Mouse (Mus musculus) neural tube, embryonic 12.5 days (tissue): ENCODE data around the gene Mthfd1. TPM values are rescaled to one million over a fixed set of nuclear protein-coding genes. Genes with fewer than 3 reads are reported as not detected.
A peak's percentile ranks its signal among the peaks of the same experiment; 100 is the strongest.

Experiments
- ATAC-seq: fragments of 200-750 bp; cut with Nextera tagmentation; 2 replicates; pipeline ENCODE4 v1.8.0; 2017; ENCODE audit warnings: low read depth, mild to moderate bottlenecking, moderate TSS enrichment, moderate library complexity; ENCODE audit not compliant: low FRiP score
- H3K27ac ChIP-seq: fragments of 300-500 bp; sonication (generic); 2 replicates; pipeline ENCODE4 v1.5.1; 2016
- H3K27me3 ChIP-seq: fragments of 300-500 bp; sonication (generic); replicated peaks from 2 replicates; pipeline ENCODE4 v1.6.1; 2016; ENCODE audit warnings: mild to moderate bottlenecking
- H3K36me3 ChIP-seq: fragments of 300-500 bp; sonication (generic); 2 replicates; pipeline ENCODE4 v1.6.1; 2016; ENCODE audit warnings: mild to moderate bottlenecking
- H3K4me1 ChIP-seq: fragments of 300-500 bp; sonication (generic); 2 replicates; pipeline ENCODE4 v1.6.1; 2016
- H3K4me2 ChIP-seq: fragments of 300-500 bp; sonication (generic); replicated peaks from 2 replicates; pipeline ENCODE4 v1.6.1; 2016; ENCODE audit warnings: mild to moderate bottlenecking
- H3K4me3 ChIP-seq: fragments of 300-500 bp; sonication (generic); 2 replicates; pipeline ENCODE4 v1.5.1; 2016
- H3K9ac ChIP-seq: fragments of 300-500 bp; sonication (generic); 2 replicates; pipeline ENCODE4 v1.6.1; 2016; ENCODE audit warnings: mild to moderate bottlenecking
- H3K9me3 ChIP-seq: fragments of 300-500 bp; sonication (generic); 2 replicates; pipeline ENCODE4 v1.6.1; 2016; ENCODE audit warnings: mild to moderate bottlenecking
- WGBS: fragments of 180-500 bp; shearing (Covaris S2); methylation state at CpG from one replicate; pipeline ENCODE4 v1.1.7; 2016; 5-methylcytosine and 5-hydroxymethylcytosine counted together
- polyA plus RNA-seq: library from polyadenylated mRNA; unstranded; fragments of >200 nt; fragmentation: Nextera tagmentation; extraction: Ambion mirVana; gene quantifications from 2 replicates; pipeline ENCODE4 v1.2.1, GENCODE M21; 2016

Gene Mthfd1
- polyA plus RNA-seq, 1 experiment from 2014 or later, result 40.2 TPM

DNA sequence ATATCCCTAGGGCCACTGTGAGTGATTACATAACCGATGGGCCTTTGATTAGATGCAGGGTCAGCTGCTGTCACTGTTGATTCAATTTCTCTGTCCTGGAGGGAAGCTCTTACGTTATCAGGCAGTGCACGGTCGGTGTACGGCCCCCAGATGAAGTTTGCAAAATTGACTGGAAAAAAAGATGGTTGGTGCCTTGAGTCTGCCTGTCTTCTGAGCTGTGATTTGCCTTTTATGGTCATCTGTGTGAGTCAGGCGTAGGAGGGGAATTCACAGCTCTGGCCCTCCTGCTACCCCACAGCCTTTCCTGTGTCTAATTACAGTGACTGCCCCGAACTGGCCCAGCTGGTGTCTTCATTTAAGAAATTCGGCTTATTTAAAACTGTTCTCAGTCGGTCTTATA, 52.9 kb downstream of the Mthfd1 start:
- Histone ChIP-seq H3K9ac (no peak overlapping the region), H3K4me1 (0 out of 2 replicates have a peak, but pooled peaks cover 4% of the 10 kb centered on the region), H3K27me3 (no peaks in the 10 kb centered on the region), H3K4me2 (no peak overlapping the region), H3K9me3 (no peaks in the 10 kb centered on the region), H3K36me3 (peaks cover 20% of the 10 kb centered on the region), H3K4me3 (no peak overlapping the region), H3K27ac (no peak overlapping the region)
- WGBS, result 50% methylated on average over 9 of the region's 9 CpGs
- no peak for ATAC-seq

DNA sequence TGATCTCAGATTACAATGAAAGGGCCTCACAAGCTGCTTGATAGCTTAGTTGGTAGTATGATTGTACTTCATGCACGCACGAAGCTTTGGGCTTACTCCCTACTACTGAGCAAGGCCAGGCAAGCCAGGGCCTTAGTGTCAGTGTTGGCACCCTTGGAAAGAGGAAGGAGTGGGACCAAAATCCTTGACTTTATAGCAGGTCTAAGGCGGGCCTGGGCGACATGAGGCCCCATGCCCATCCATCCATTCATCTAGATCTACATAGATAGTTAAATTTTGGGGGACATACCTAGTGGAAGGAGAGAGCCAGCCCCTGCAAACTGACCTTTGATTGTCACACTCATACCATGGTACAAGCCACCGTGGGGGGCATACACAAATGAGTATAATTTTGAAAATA, 53.3 kb downstream of the Mthfd1 start:
- WGBS, result 90% methylated on average over 5 of the region's 5 CpGs
- H3K27me3 ChIP-seq, result no peaks in the 10 kb centered on the region
- no peak overlapping the region for H3K4me3 ChIP-seq
- H3K9me3 ChIP-seq, result no peaks in the 10 kb centered on the region
- 0 out of 2 replicates have a peak, but pooled peaks cover 4% of the 10 kb centered on the region for H3K4me1 ChIP-seq
- no peak for ATAC-seq
- H3K9ac ChIP-seq, result no peak overlapping the region
- no peak overlapping the region for H3K4me2 ChIP-seq
- H3K36me3 ChIP-seq, result peaks cover 22% of the 10 kb centered on the region
- H3K27ac ChIP-seq, result no peak overlapping the region

GRCm38 (mm10) chr12:76310007-76310406, 54.9 kb downstream of the Mthfd1 start:
- Histone ChIP-seq H3K4me1 (0 out of 2 replicates have a peak, but pooled peaks cover 4% of the 10 kb centered on the region), H3K9ac (no peak overlapping the region), H3K27ac (no peak overlapping the region), H3K4me3 (no peak overlapping the region), H3K4me2 (no peak overlapping the region), H3K27me3 (no peaks in the 10 kb centered on the region), H3K36me3 (peaks cover 20% of the 10 kb centered on the region), H3K9me3 (no peaks in the 10 kb centered on the region)
- ATAC-seq, result no peak
- 91% methylated on average over 6 of the region's 6 CpGs for WGBS

GRCm38 (mm10) chr12:76310633-76311032, 55.5 kb downstream of the Mthfd1 start:
- Histone ChIP-seq H3K4me3 (no peak overlapping the region), H3K4me2 (no peak overlapping the region), H3K36me3 (peaks cover 23% of the 10 kb centered on the region), H3K9ac (no peak overlapping the region), H3K27me3 (no peaks in the 10 kb centered on the region), H3K4me1 (0 out of 2 replicates have a peak, but pooled peaks cover 4% of the 10 kb centered on the region), H3K9me3 (no peaks in the 10 kb centered on the region), H3K27ac (no peak overlapping the region)
- WGBS, result 70% methylated on average over 6 of the region's 6 CpGs
- no peak for ATAC-seq

GRCm38 (mm10) chr12:76311227-76311626, 56.1 kb downstream of the Mthfd1 start:
- H3K27ac ChIP-seq, result no peak overlapping the region
- no peak overlapping the region for H3K9ac ChIP-seq
- H3K36me3 ChIP-seq, result peaks cover 23% of the 10 kb centered on the region
- no peaks in the 10 kb centered on the region for H3K27me3 ChIP-seq
- no peak for ATAC-seq
- WGBS, result 95% methylated on average over 9 of the region's 9 CpGs
- 0 out of 2 replicates have a peak, but pooled peaks cover 4% of the 10 kb centered on the region for H3K4me1 ChIP-seq
- H3K9me3 ChIP-seq, result no peaks in the 10 kb centered on the region
- H3K4me2 ChIP-seq, result no peak overlapping the region
- H3K4me3 ChIP-seq, result no peak overlapping the region

DNA sequence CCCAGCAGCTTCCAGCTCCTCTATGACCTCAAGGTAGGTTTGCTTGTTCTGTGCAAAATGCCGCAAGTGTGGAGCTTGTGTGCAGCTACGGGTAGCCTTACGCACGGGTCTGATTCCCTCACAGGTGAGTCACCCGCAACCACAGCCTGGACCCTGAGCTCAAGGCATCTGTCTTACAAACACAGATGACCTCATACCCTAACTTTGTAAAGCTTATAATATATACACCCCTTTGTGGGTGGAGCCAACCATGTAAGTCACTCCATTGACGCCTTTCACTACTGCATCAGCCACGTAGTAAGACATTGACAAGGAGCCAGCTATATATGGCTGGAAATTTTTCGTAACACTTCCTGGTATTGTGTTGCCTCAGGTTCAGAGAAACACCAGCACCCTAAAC, 56.9 kb downstream of the Mthfd1 start:
- Histone ChIP-seq H3K4me1 (0 out of 2 replicates have a peak, but pooled peaks cover 4% of the 10 kb centered on the region), H3K36me3 (peaks cover 23% of the 10 kb centered on the region), H3K9ac (no peak overlapping the region), H3K4me2 (no peak overlapping the region), H3K4me3 (no peak overlapping the region), H3K27me3 (no peaks in the 10 kb centered on the region), H3K27ac (no peak overlapping the region), H3K9me3 (no peaks in the 10 kb centered on the region)
- no peak for ATAC-seq
- WGBS, result 94% methylated on average over 8 of the region's 8 CpGs

DNA sequence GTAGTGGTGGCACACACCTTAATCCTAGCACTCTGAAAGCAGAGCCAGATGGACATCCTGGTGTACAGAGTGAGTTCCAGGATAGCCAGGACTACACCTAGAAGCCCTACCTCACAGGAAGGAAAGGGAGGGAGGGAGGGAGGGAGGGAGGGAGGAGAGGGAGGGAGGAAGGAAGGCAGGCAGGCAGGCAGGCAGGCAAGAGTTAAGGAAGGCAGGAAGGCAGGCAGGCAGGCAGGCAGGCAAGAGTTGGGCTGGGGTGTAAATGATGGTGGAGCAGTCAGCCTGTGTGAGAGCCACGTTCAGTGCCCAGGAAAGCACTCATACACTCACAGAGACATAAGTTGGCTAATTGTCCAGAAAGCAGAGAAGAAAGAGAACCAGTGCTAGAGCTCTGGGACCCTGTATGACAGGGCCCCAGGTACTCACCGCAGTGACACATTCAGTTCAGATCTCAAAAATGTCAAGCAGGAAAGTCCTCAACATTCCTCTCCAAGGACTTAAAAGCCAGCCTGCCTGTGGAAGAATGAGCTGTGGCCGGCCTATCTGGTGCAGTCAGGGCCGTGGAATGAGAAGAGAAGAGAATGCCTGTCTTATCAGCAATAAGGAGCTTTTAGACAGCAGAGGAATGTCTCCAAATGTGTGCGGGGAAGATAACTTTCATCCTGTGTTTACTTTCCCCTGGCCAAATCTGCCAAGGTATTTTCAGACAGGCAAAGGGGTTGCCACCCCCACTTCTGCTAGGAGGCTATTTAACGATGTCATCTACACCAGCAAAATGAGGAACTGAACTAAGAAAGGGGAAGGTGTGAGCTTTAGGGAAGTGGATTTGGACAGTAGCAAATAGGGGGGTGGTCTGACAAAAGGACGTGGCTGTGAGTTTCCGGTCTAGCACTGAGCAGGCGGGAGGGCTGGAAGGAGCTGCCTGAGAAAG, 63.4 kb downstream of the Mthfd1 start:
- no peak overlapping the region for H3K4me3 ChIP-seq
- H3K9me3 ChIP-seq, result no peaks in the 10 kb centered on the region
- no peaks in the 10 kb centered on the region for H3K27me3 ChIP-seq
- no peaks in the 10 kb centered on the region for H3K4me1 ChIP-seq
- no peak overlapping the region for H3K4me2 ChIP-seq
- 81% methylated on average over 9 of the region's 9 CpGs for WGBS
- peaks cover 6% of the 10 kb centered on the region; the same call in 1 of the 2 replicates for H3K36me3 ChIP-seq
- no peak for ATAC-seq
- no peak overlapping the region for H3K9ac ChIP-seq
- no peak overlapping the region for H3K27ac ChIP-seq

- peak within 1 kb of the TSS; percentile 75 for H3K4me2 ChIP-seq
- no peaks in the 10 kb centered on the region for H3K27me3 ChIP-seq
- H3K4me3 ChIP-seq, result peak within 1 kb of the TSS; percentile 45
- ATAC-seq, result peak; percentile 97
- 2% methylated on average over 53 of the region's 53 CpGs for WGBS
- peak within 1 kb of the TSS; percentile 57 for H3K9ac ChIP-seq
- H3K27ac ChIP-seq, result no peak within 1 kb of the TSS
- H3K36me3 ChIP-seq, result peaks cover 6% of the 10 kb centered on the region; the same call in 1 of the 2 replicates
- 0 out of 2 replicates have a peak, but pooled peaks cover 6% of the 10 kb centered on the region for H3K4me1 ChIP-seq
- H3K9me3 ChIP-seq, result no peaks in the 10 kb centered on the region
Measured at GRCm38 (mm10) chr12:76324679-76325431, 69.8 kb downstream of the Mthfd1 start, which contains the start of gene Akap5. TSS of gene Akap5 (plus strand) at chr12:76324891.

DNA sequence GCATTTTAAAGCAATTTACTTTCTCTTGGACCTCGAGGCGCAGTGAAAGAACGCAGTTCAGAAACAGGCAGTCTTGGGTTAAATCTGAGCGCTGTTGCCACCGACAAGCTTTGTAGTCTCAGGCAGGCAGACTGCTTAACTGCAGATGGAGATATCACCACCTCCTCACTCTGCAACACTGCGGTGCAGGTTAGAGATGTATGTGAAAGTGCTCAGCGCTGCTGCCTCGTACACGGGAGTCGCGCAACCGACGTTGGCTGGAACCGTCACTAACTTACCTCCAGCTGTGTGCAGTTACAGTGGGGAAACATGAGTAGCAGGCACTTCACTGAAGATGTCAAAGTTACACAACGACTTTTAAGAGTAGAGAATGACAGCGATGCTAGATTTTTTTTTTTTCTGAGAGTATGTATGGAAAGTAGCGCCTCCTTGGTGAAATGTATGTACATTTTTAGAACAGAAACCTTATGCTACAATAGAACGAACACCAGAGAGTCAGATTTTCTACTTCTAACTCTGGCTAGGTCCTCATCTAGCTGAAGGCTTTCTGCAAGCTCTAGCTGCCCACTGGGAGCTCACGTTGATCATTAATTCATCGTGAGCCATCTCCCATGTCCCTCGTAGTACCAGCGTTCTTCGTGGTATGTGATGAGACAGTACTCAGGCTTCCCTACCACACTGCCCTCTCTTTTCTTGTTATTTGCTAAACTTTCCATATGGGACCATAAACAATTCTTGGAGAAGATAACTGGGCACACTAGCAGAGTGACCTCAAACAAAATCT, 71.5 kb downstream of the Mthfd1 start:
- WGBS, result 91% methylated on average over 23 of the region's 23 CpGs
- no peak for ATAC-seq
- H3K4me1 ChIP-seq, result 0 out of 2 replicates have a peak, but pooled peaks cover 6% of the 10 kb centered on the region
- no peaks in the 10 kb centered on the region for H3K27me3 ChIP-seq
- H3K9me3 ChIP-seq, result no peaks in the 10 kb centered on the region
- H3K4me2 ChIP-seq, result no peak overlapping the region
- no peak overlapping the region for H3K4me3 ChIP-seq
- no peak overlapping the region for H3K9ac ChIP-seq
- no peak overlapping the region for H3K27ac ChIP-seq
- peaks cover 9% of the 10 kb centered on the region; the same call in 1 of the 2 replicates for H3K36me3 ChIP-seq

DNA sequence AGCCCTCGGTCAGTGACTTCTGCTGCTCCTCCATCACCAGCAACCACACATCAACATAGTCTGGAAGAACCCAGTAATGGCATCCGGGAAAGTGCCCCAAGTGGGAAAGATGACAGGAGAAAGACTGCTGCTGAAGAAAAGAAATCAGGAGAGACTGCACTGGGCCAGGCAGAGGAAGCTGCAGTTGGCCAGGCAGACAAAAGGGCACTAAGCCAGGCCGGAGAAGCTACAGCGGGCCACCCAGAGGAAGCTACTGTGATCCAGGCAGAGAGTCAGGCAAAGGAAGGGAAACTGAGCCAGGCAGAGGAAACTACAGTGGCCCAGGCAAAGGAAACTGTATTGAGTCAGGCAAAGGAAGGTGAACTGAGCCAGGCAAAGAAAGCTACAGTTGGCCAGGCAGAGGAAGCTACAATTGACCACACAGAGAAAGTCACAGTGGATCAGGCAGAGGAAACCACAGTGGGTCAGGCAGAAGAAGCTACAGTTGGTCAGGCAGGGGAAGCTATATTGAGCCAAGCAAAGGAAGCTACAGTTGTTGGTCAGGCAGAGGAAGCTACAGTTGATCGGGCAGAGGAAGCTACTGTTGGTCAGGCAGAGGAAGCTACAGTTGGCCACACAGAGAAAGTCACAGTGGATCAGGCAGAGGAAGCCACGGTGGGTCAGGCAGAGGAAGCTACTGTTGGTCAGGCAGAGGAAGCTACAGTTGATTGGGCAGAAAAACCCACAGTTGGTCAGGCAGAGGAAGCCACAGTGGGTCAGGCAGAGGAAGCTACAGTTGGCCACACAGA, 73.7 kb downstream of the Mthfd1 start:
- H3K4me1 ChIP-seq, result 0 out of 2 replicates have a peak, but pooled peaks cover 6% of the 10 kb centered on the region
- no peak overlapping the region for H3K4me2 ChIP-seq
- ATAC-seq, result no peak
- H3K27ac ChIP-seq, result no peak overlapping the region
- H3K9ac ChIP-seq, result no peak overlapping the region
- H3K4me3 ChIP-seq, result no peak overlapping the region
- H3K9me3 ChIP-seq, result no peaks in the 10 kb centered on the region
- no peaks in the 10 kb centered on the region for H3K27me3 ChIP-seq
- 93% methylated on average over 6 of the region's 6 CpGs for WGBS
- H3K36me3 ChIP-seq, result peaks cover 9% of the 10 kb centered on the region; the same call in 1 of the 2 replicates

GRCm38 (mm10) chr12:76333688-76334087, 78.6 kb downstream of the Mthfd1 start:
- H3K27ac ChIP-seq, result no peak overlapping the region
- no peak for ATAC-seq
- WGBS, result 92% methylated on average over 5 of the region's 5 CpGs
- H3K36me3 ChIP-seq, result peaks cover 4% of the 10 kb centered on the region; the same call in 1 of the 2 replicates
- H3K4me1 ChIP-seq, result no peaks in the 10 kb centered on the region
- no peak overlapping the region for H3K4me3 ChIP-seq
- no peak overlapping the region for H3K4me2 ChIP-seq
- H3K9me3 ChIP-seq, result no peaks in the 10 kb centered on the region
- H3K27me3 ChIP-seq, result no peaks in the 10 kb centered on the region
- no peak overlapping the region for H3K9ac ChIP-seq
